Mouse (Mus musculus) CH12.LX (cell line): Measurements from ENCODE around the gene Ankrd31. TPM values are rescaled to one million over a fixed set of nuclear protein-coding genes. Genes with fewer than 3 reads are reported as not detected.
"Not testable (repeated sequence)": the region's sequence is repeated elsewhere in the genome, so short reads cannot be mapped to it uniquely, and the experiment has no call there.

ENCODE experiments used
- DNase-seq: peaks from one replicate; pipeline ENCODE4 v3.0.0-alpha.2; 2013; ENCODE audit errors: extremely low read depth
- H3K27ac ChIP-seq: 2 replicates; pipeline ENCODE4 v1.5.1; 2012; ENCODE audit warnings: low read depth, mild to moderate bottlenecking, control low read depth, moderate library complexity; ENCODE audit not compliant: insufficient read depth
- H3K27me3 ChIP-seq: replicated peaks from 2 replicates; pipeline ENCODE3; 2012; ENCODE audit warnings: inconsistent platforms
- H3K36me3 ChIP-seq, 2 experiments: replicated peaks in 1 of 2; 2 replicates each; pipeline versions ENCODE3 to v1.6.1; 2012; ENCODE audit warnings: inconsistent platforms in 1 of 2, low read length in 1 of 2, mild to moderate bottlenecking in 1 of 2, mixed read lengths in 1 of 2, moderate library complexity in 1 of 2; ENCODE audit not compliant: control insufficient read depth in 1 of 2, insufficient read depth in 1 of 2
- H3K4me1 ChIP-seq, 2 experiments: 2 replicates each; pipeline ENCODE4 v1.6.1; 2012; ENCODE audit warnings: inconsistent platforms in 1 of 2, moderate library complexity in 1 of 2; ENCODE audit not compliant: insufficient read depth in 2 of 2, control insufficient read depth in 1 of 2
- H3K4me2 ChIP-seq: 2 replicates; pipeline ENCODE4 v1.6.1; 2012; ENCODE audit warnings: low read depth, mild to moderate bottlenecking, control low read depth; ENCODE audit not compliant: poor library complexity, insufficient read depth, severe bottlenecking
- H3K4me3 ChIP-seq, 3 experiments: fragments of 150-350 bp in 1 of 3; sonication (generic) in 1 of 3; replicated peaks in 1 of 3; 2 replicates each; pipeline versions ENCODE3 to v1.5.1; 2011 to 2012; ENCODE audit warnings: low read depth in 2 of 3, low read length in 2 of 3, mild to moderate bottlenecking in 2 of 3, moderate library complexity in 2 of 3, control low read depth in 1 of 3, improper control_type of control experiment in 1 of 3, inconsistent platforms in 1 of 3, mixed read lengths in 1 of 3; ENCODE audit not compliant: poor library complexity in 1 of 3
- H3K79me2 ChIP-seq: replicated peaks from 2 replicates; pipeline ENCODE4 v1.6.1; 2012; ENCODE audit warnings: mild to moderate bottlenecking, moderate library complexity; ENCODE audit not compliant: control insufficient read depth, poor library complexity, insufficient read depth, severe bottlenecking; ENCODE audit errors: extremely low read depth
- H3K9ac ChIP-seq: 2 replicates; pipeline ENCODE4 v1.6.1; 2012; ENCODE audit warnings: low read depth, mild to moderate bottlenecking, control low read depth, moderate library complexity; ENCODE audit not compliant: insufficient read depth
- H3K9me3 ChIP-seq: replicated peaks from 2 replicates; pipeline ENCODE3; 2012; ENCODE audit warnings: low read length, inconsistent platforms, mixed read lengths
- CHD1 ChIP-seq: IDR thresholded peaks from 2 replicates; pipeline ENCODE4 v1.6.1; 2012; ENCODE audit warnings: low read depth, low read length, improper control_type of control experiment, inconsistent platforms
- CTCF ChIP-seq, 2 experiments: IDR thresholded peaks in 1 of 2; conservative IDR thresholded peaks in 1 of 2; 2 replicates each; pipeline ENCODE4 v1.5.1; 2011 to 2012; ENCODE audit warnings: low read depth in 2 of 2, low read length in 2 of 2, improper control_type of control experiment in 1 of 2, inconsistent platforms in 1 of 2, mild to moderate bottlenecking in 1 of 2, moderate library complexity in 1 of 2
- E2F4 ChIP-seq: IDR thresholded peaks from 2 replicates; pipeline ENCODE4 v1.6.1; 2011; ENCODE audit warnings: low read depth, low read length, improper control_type of control experiment; ENCODE audit not compliant: insufficient replicate concordance
- ETS1 ChIP-seq: conservative IDR thresholded peaks from 2 replicates; pipeline ENCODE4 v1.6.1; 2012; ENCODE audit warnings: low read depth, mild to moderate bottlenecking, inconsistent platforms, low read length, improper control_type of control experiment, moderate library complexity
- GABPA ChIP-seq: IDR thresholded peaks from 2 replicates; pipeline ENCODE4 v1.6.1; 2012; ENCODE audit warnings: low read depth, low read length, improper control_type of control experiment, inconsistent platforms; ENCODE audit not compliant: insufficient replicate concordance
- HCFC1 ChIP-seq: IDR thresholded peaks from 2 replicates; pipeline ENCODE4 v1.6.1; 2012; ENCODE audit warnings: low read depth, mild to moderate bottlenecking, inconsistent platforms, low read length, improper control_type of control experiment
- IRF4 ChIP-seq: IDR thresholded peaks from 2 replicates; pipeline ENCODE4 v1.6.1; 2014; ENCODE audit warnings: low read depth, mild to moderate bottlenecking, inconsistent platforms, low read length, improper control_type of control experiment
- JUN ChIP-seq: IDR thresholded peaks from 2 replicates; pipeline ENCODE4 v1.6.1; 2011; ENCODE audit warnings: low read depth, mild to moderate bottlenecking, low read length, improper control_type of control experiment, moderate library complexity; ENCODE audit not compliant: insufficient read depth
- MAFK ChIP-seq: IDR thresholded peaks from 2 replicates; pipeline ENCODE4 v1.6.1; 2011; ENCODE audit warnings: low read length, improper control_type of control experiment; ENCODE audit not compliant: insufficient replicate concordance
- MAZ ChIP-seq: IDR thresholded peaks from 2 replicates; pipeline ENCODE4 v1.6.1; 2012; ENCODE audit warnings: low read depth, mild to moderate bottlenecking, inconsistent platforms, low read length, improper control_type of control experiment, moderate library complexity
- MXI1 ChIP-seq: IDR thresholded peaks from 2 replicates; pipeline ENCODE4 v1.6.1; 2011; ENCODE audit warnings: mild to moderate bottlenecking, low read depth, low read length, improper control_type of control experiment
- MYC ChIP-seq: IDR thresholded peaks from 2 replicates; pipeline ENCODE4 v1.6.1; 2011; ENCODE audit warnings: low read depth, mild to moderate bottlenecking, improper control_type of control experiment, low read length
- SIN3A ChIP-seq: IDR thresholded peaks from 2 replicates; pipeline ENCODE4 v1.6.1; 2012; ENCODE audit warnings: low read length, improper control_type of control experiment, inconsistent platforms
- SMC3 ChIP-seq: IDR thresholded peaks from 2 replicates; pipeline ENCODE4 v1.6.1; 2011; ENCODE audit warnings: low read depth, low read length, improper control_type of control experiment
- TCF12 ChIP-seq: IDR thresholded peaks from 2 replicates; pipeline ENCODE4 v1.6.1; 2014; ENCODE audit warnings: low read depth, mild to moderate bottlenecking, inconsistent platforms, low read length, improper control_type of control experiment
- USF1 ChIP-seq: IDR thresholded peaks from 2 replicates; pipeline ENCODE4 v1.6.1; 2014; ENCODE audit warnings: low read depth, mild to moderate bottlenecking, inconsistent platforms, low read length, improper control_type of control experiment
- ZC3H11A ChIP-seq: IDR thresholded peaks from 2 replicates; pipeline ENCODE4 v1.6.1; 2012; ENCODE audit warnings: low read depth, mild to moderate bottlenecking, inconsistent platforms, low read length, improper control_type of control experiment
- ZNF384 ChIP-seq: IDR thresholded peaks from 2 replicates; pipeline ENCODE4 v1.6.1; 2012; ENCODE audit warnings: low read depth, low read length, improper control_type of control experiment, inconsistent platforms
- dilution Hi-C: fragments of 300-500 bp; cut with MboI; formaldehyde crosslinking; loops from 2 replicates; pipeline ENCODE4 v1.14.3; 2020; ENCODE audit warnings: low sequenced_read_pairs; ENCODE audit not compliant: extremely low pct_unique_long_range_greater_than_20kb, extremely low pct_ligation_motif_present
- in situ Hi-C: fragments of 300-500 bp; cut with MboI; formaldehyde crosslinking; loops from 3 replicates; pipeline ENCODE4 v1.14.3; 2019; ENCODE audit warnings: low sequenced_read_pairs, low pct_ligation_motif_present, low pct_unique_long_range_greater_than_20kb, mixed read lengths
- polyA plus RNA-seq: library from polyadenylated mRNA; unstranded; fragments of >175 nt; gene quantifications from 2 replicates; pipeline ENCODE4 v1.2.1, GENCODE M21; 2012; ENCODE audit warnings: low read depth; ENCODE audit not compliant: insufficient read length
- total RNA-seq, 2 experiments: library from RNA; depleted of rRNA; stranded (reverse); fragments of 300-350 nt in 1 of 2; fragments of >200 nt in 1 of 2; gene quantifications; 2 replicates each; pipeline ENCODE4 v1.2.3; 2012 to 2014

Ankrd31 gene
- total and polyA plus RNA-seq, 3 experiments = not detected

DNA sequence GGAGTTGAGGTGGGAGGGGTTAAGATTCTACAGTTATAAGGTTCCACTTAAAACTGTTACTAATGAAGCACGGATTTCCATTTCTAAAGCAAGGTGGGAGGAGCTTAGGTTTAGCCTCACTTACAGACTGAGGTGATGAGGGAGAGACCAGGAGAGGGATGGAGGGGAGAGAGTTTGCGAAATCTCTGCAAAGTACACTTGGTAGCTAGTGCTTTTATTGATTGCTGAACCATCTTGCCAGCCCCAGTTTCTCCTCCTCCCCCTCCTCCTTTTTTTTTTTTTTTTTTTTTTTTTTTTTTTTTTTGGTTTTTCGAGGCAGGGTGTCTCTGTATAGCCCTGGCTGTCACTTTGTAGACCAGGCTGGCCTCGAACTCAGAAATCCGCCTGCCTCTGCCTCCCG lies 1.8 kb downstream of the Ankrd31 start:
- no peaks in the 10 kb centered on the region for H3K36me3 ChIP-seq
- H3K4me1 ChIP-seq = no peaks in the 10 kb centered on the region
- TF ChIP-seq SIN3A (no peak), ZNF384 (peak; percentile 13; the same call in 1 of the 2 replicates)
- no peaks in the 10 kb centered on the region for H3K27me3 ChIP-seq
- in situ Hi-C loops = no loop called here
- H3K9me3 ChIP-seq = peaks cover 3% of the 10 kb centered on the region
- no peaks in the 10 kb centered on the region for H3K79me2 ChIP-seq
- H3K4me3 ChIP-seq = no peak overlapping the region
- dilution Hi-C loops = no loop called here
- H3K27ac ChIP-seq = no peak overlapping the region
- no peak for DNase-seq
- H3K9ac ChIP-seq = no peak overlapping the region
- no peak overlapping the region for H3K4me2 ChIP-seq

DNA sequence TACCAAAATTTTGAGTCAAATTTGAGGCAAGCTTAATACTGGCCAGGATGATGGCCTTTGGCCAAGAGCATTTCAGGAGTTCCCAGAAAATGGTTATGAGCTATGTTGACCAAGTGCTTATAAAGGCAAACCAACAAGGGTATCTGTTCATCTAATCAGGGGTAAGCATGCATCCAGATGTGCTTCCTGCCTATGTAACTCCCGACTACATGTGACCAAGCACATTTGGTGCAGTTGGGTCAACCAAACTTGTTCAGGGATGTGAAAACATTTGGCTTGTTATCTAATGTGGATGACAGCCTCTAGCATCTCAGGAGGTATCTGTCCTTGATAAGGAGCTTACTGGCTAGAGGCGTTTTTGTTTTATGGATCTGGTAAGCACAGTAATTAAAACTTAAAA lies 12.8 kb downstream of the Ankrd31 start:
- no peak for TF ChIP-seq CHD1
- TF ChIP-seq MAFK = no peak
- TF ChIP-seq ZC3H11A = no peak
- TF ChIP-seq HCFC1 = no peak
- no peak for TF ChIP-seq TCF12
- TF ChIP-seq SMC3 = no peak
- no peak for TF ChIP-seq MXI1
- no peak for TF ChIP-seq IRF4
- TF ChIP-seq USF1 = no peak
- TF ChIP-seq E2F4 = no peak
- TF ChIP-seq ETS1 = no peak
- no peak for TF ChIP-seq JUN
- no peak for TF ChIP-seq MAZ
- TF ChIP-seq ZNF384 = no peak
- no peak for TF ChIP-seq MYC
- TF ChIP-seq GABPA = no peak
- no peak for TF ChIP-seq CTCF (conservative IDR thresholded peaks at IDR 0.05 in 1 of 2, IDR thresholded peaks at IDR 0.05 in 1 of 2; ENCODE audit: low read depth in 2 of 2, low read length in 2 of 2)
- in situ Hi-C loops (no loop called here), dilution Hi-C loops (no loop called here)
- no peak overlapping the region for H3K4me3 ChIP-seq
- no peak overlapping the region for H3K9ac ChIP-seq
- no peaks in the 10 kb centered on the region for H3K36me3 ChIP-seq
- no peak for DNase-seq
- no peaks in the 10 kb centered on the region for H3K79me2 ChIP-seq
- no peak overlapping the region for H3K4me2 ChIP-seq
- no peaks in the 10 kb centered on the region for H3K27me3 ChIP-seq
- H3K9me3 ChIP-seq = no peaks in the 10 kb centered on the region
- H3K4me1 ChIP-seq = no peaks in the 10 kb centered on the region
- H3K27ac ChIP-seq = no peak overlapping the region

DNA sequence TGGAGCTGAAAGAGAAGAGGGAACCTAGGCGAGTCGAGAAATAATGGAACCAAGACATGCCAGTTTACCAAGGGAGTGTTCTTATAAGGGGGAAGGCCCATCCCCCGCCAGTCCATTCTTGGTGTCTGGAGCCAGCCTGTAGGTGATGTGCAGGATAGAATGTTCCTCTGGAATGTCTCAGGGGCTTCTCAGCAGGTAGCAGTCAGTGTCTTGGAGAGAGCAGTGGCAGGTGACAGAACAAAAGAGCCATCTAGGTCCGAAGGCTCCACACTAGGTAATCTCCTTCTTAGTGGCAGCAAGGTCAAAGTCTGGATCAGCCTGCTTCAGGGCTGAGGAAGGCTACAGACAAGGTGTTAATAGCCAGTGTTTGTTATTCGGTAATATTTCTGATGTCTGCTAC lies 38.0 kb downstream of the Ankrd31 start:
- in situ Hi-C loops, dilution Hi-C loops, DNase-seq: not testable (repeated sequence)

More for the DNA sequence above, 38.0 kb downstream of the Ankrd31 start:
- H3K27me3 ChIP-seq, H3K36me3 ChIP-seq, H3K9me3 ChIP-seq, H3K79me2 ChIP-seq, H3K9ac ChIP-seq, H3K27ac ChIP-seq, H3K4me1 ChIP-seq, H3K4me2 ChIP-seq, H3K4me3 ChIP-seq: not testable (repeated sequence)
